Mouse (Mus musculus): ENCODE results near the gene Zc3h14. TPM values are rescaled to one million over a fixed set of nuclear protein-coding genes. Genes with fewer than 3 reads are reported as not detected.

The Zc3h14 gene
- total and polyA plus RNA-seq, 3 experiments, result 74.9 to 429 (median 88.5) TPM

- TF ChIP-seq TCF12 (IDR thresholded peaks at IDR 0.05; ENCODE audit: low read depth, low read length) (peak; percentile 38; the same call in 1 of the 2 replicates), MYB (IDR thresholded peaks at IDR 0.05; ENCODE audit: low read depth, low read length) (no peak), GABPA (IDR thresholded peaks at IDR 0.05; ENCODE audit: low read depth, low read length) (0 out of 2 replicates have a peak, but pooled peaks have one; percentile 28), UBTF (IDR thresholded peaks at IDR 0.05; ENCODE audit: borderline replicate concordance, insufficient read depth, low read depth, low read length) (no peak), ZKSCAN1 (IDR thresholded peaks at IDR 0.05; ENCODE audit: low read depth, low read length) (no peak), EP300 (IDR thresholded peaks at IDR 0.05; ENCODE audit: low read depth in 1 of 2, low read length in 2 of 2) (peak in 1 of 2 experiments; percentile 32; a peak in 2 of 4 replicates), MAX (IDR thresholded peaks at IDR 0.05; ENCODE audit: low read length) (no peak), POLR2AphosphoS2 (IDR thresholded peaks at IDR 0.05; ENCODE audit: low read length) (no peak), NRF1 (IDR thresholded peaks at IDR 0.05; ENCODE audit: insufficient read depth, low read depth, low read length, poor library complexity, severe bottlenecking) (peak; percentile 51), MAFK (IDR thresholded peaks at IDR 0.05; ENCODE audit: borderline replicate concordance, low read depth, low read length) (no peak), BHLHE40 (IDR thresholded peaks at IDR 0.05; ENCODE audit: borderline replicate concordance, low read depth, low read length) (no peak), KAT2A (conservative IDR thresholded peaks at IDR 0.05; ENCODE audit: low read depth, low read length) (no peak; the same call in 1 of the 2 replicates), ZNF384 (IDR thresholded peaks at IDR 0.05; ENCODE audit: low read depth, low read length) (no peak), ZMIZ1 (IDR thresholded peaks at IDR 0.05; ENCODE audit: low read depth, low read length) (no peak), ZC3H11A (IDR thresholded peaks at IDR 0.05; ENCODE audit: low read depth, low read length) (peak; percentile 55)
Measured at GRCm38 (mm10) chr12:98746131-98746530, 633 bp upstream of the Zc3h14 start (continued).

- H3K9ac ChIP-seq (ENCODE audit: control insufficient read depth, low read depth, low read length, poor library complexity, severe bottlenecking), result peak overlapping the region; percentile 96
- H3K27me3 ChIP-seq (ENCODE audit: control insufficient read depth in 1 of 2, insufficient read depth in 2 of 2, low read length in 2 of 2), result no peaks in the 10 kb centered on the region
- peaks cover 2 to 6% of the 10 kb centered on the region in 2 experiments; a peak in 2 of 4 replicates for H3K4me1 ChIP-seq (ENCODE audit: control insufficient read depth in 1 of 2, insufficient read depth in 2 of 2, low read length in 2 of 2)
- peak overlapping the region; percentile 68 for H3K27ac ChIP-seq (ENCODE audit: control insufficient read depth, low read depth, low read length)
- no peaks in the 10 kb centered on the region for H3K9me3 ChIP-seq (replicated peaks; ENCODE audit: insufficient read depth, low read length)
- DNase-seq (ENCODE audit: low read depth, low spot score), result peak; percentile 60
- H3K36me3 ChIP-seq (ENCODE audit: control insufficient read depth in 1 of 2, insufficient read depth in 2 of 2, low read length in 2 of 2), result peaks cover 4 to 28% of the 10 kb centered on the region in 2 experiments; a peak in 3 of 4 replicates
- peak overlapping the region; percentile 84 to 87 for H3K4me3 ChIP-seq (ENCODE audit: control insufficient read depth in 1 of 2, insufficient read depth in 1 of 2, low read depth in 2 of 2, low read length in 2 of 2)
- peak; percentile 89 for TF ChIP-seq ZNF384 (IDR thresholded peaks at IDR 0.05; ENCODE audit: low read depth, low read length)
- TF ChIP-seq TCF12 (IDR thresholded peaks at IDR 0.05; ENCODE audit: low read depth, low read length), result no peak
- TF ChIP-seq MAZ (IDR thresholded peaks at IDR 0.05; ENCODE audit: low read depth, low read length), result 0 out of 2 replicates have a peak, but pooled peaks have one; percentile 25
- TF ChIP-seq EP300 (IDR thresholded peaks at IDR 0.05; ENCODE audit: low read depth in 1 of 2, low read length in 2 of 2), result no peak
- peaks cover 46% of the 10 kb centered on the region for H3K79me2 ChIP-seq (ENCODE audit: control insufficient read depth, insufficient read depth, low read length, poor library complexity)
Measured at GRCm38 (mm10) chr12:98747380-98747753, 603 bp downstream of the Zc3h14 start.

GRCm38 (mm10) chr12:98757636-98758035 is 10.9 kb downstream of the Zc3h14 start:
- Histone ChIP-seq H3K27ac (ENCODE audit: control insufficient read depth, low read depth, low read length) (no peak overlapping the region), H3K27me3 (ENCODE audit: control insufficient read depth in 1 of 2, insufficient read depth in 2 of 2, low read length in 2 of 2) (no peaks in the 10 kb centered on the region), H3K9ac (ENCODE audit: control insufficient read depth, low read depth, low read length, poor library complexity, severe bottlenecking) (no peak overlapping the region), H3K4me3 (ENCODE audit: control insufficient read depth in 1 of 2, insufficient read depth in 1 of 2, low read depth in 2 of 2, low read length in 2 of 2) (no peak overlapping the region), H3K4me1 (ENCODE audit: control insufficient read depth in 1 of 2, insufficient read depth in 2 of 2, low read length in 2 of 2) (no peaks in the 10 kb centered on the region), H3K9me3 (replicated peaks; ENCODE audit: insufficient read depth, low read length) (no peaks in the 10 kb centered on the region), H3K36me3 (ENCODE audit: control insufficient read depth in 1 of 2, insufficient read depth in 2 of 2, low read length in 2 of 2) (peaks cover 0 to 54% of the 10 kb centered on the region in 2 experiments; a peak in 3 of 4 replicates), H3K79me2 (ENCODE audit: control insufficient read depth, insufficient read depth, low read length, poor library complexity) (peaks cover 5% of the 10 kb centered on the region; the same call in 1 of the 2 replicates)
- TF ChIP-seq CTCF (IDR thresholded peaks at IDR 0.05 in 2 of 3, conservative IDR thresholded peaks at IDR 0.05 in 1 of 3; ENCODE audit: control insufficient read depth in 1 of 3, insufficient read depth in 1 of 3, low read depth in 2 of 3, low read length in 3 of 3, poor library complexity in 1 of 3, severe bottlenecking in 1 of 3) (no peak), MXI1 (IDR thresholded peaks at IDR 0.05; ENCODE audit: low read depth, low read length) (no peak), GABPA (IDR thresholded peaks at IDR 0.05; ENCODE audit: low read depth, low read length) (no peak), GATA1 (IDR thresholded peaks at IDR 0.05; ENCODE audit: low read depth, low read length) (no peak), UBTF (IDR thresholded peaks at IDR 0.05; ENCODE audit: borderline replicate concordance, insufficient read depth, low read depth, low read length) (no peak), RCOR1 (IDR thresholded peaks at IDR 0.05; ENCODE audit: low read depth, low read length) (no peak), HCFC1 (IDR thresholded peaks at IDR 0.05; ENCODE audit: low read depth, low read length) (no peak), MYB (IDR thresholded peaks at IDR 0.05; ENCODE audit: low read depth, low read length) (no peak), ZC3H11A (IDR thresholded peaks at IDR 0.05; ENCODE audit: low read depth, low read length) (no peak), E2F4 (IDR thresholded peaks at IDR 0.05; ENCODE audit: borderline replicate concordance, low read depth, low read length) (no peak), USF2 (IDR thresholded peaks at IDR 0.05; ENCODE audit: borderline replicate concordance in 1 of 2, insufficient read depth in 1 of 2, low read depth in 1 of 2, low read length in 2 of 2) (no peak), RAD21 (IDR thresholded peaks at IDR 0.05; ENCODE audit: low read depth, low read length) (no peak), TBP (IDR thresholded peaks at IDR 0.05; ENCODE audit: low read depth, low read length) (no peak), KAT2A (conservative IDR thresholded peaks at IDR 0.05; ENCODE audit: low read depth, low read length) (no peak), MAZ (IDR thresholded peaks at IDR 0.05; ENCODE audit: low read depth, low read length) (no peak), MAX (IDR thresholded peaks at IDR 0.05; ENCODE audit: low read length) (no peak)
- DNase-seq (ENCODE audit: low read depth, low spot score), result no peak
